Mouse (Mus musculus) bone marrow, adult 2 months (tissue): Measurements from ENCODE around the gene Tff1.

ENCODE experiments used
- CTCF ChIP-seq: fragments of 200-500 bp; IDR thresholded peaks from 2 replicates; pipeline ENCODE4 v1.5.1; 2011; ENCODE audit warnings: low read length, control low read depth; ENCODE audit not compliant: control insufficient read depth, insufficient read depth
- POLR2A ChIP-seq: fragments of 200-500 bp; IDR thresholded peaks from 2 replicates; pipeline ENCODE4 v1.6.1; 2011; ENCODE audit warnings: low read depth, mild to moderate bottlenecking, control low read depth, low read length, borderline replicate concordance; ENCODE audit not compliant: control insufficient read depth

DNA sequence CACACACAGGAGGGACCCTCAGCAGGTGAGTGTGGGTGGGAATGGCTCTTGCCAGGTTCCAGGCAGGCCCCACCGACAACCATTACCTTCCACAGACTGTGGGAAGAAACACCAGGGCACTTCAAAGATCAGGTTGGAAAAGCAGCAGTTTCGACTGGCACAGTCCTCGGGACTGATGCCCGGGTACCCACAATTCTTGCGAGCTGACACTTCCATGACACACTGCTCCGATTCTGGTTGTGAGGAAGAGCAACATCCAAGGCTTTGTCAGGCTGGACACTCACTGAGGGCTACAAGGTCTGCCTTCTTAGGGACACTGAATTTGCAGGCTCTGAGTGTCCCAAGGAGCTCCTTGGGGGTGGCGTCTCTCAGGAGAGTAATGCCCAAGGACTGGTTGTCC, 23.0 kb downstream of the Tff1 start:
- no peak for TF ChIP-seq CTCF
- TF ChIP-seq POLR2A: no peak
